ENCODE assay signal across 16 mouse cellular contexts in the genomic region with DNA sequence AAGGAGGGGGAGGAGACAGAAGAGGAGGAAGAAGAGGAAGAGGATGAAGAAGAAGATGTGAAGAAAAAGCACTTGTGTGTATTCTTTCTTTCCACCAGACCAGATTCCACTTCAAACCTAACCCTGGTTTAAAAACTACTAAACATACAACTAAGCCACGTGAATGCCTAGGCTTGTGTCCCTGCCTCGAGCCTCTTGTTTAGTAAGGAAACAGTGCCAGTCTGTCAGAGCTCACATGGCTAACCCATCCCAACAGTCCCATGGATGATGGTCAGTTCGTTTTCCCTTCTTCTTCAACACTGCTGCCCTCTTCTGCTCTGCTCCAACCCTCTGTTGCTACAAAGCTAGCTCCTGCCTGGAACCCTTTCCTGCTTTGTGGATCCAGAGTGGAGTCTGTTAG.
"Had no signal": no experiment of that assay in that cellular context is flagged by ENCODE, and none has a peak within 500 bp of the region (broad histone marks: within the 10 kb centered on the region; RNA-seq: fewer than 3 reads in every experiment).

No protein-coding gene starts in this region.

- ATAC-seq: midbrain, embryonic 13.5 days; midbrain, embryonic 15.5 days had no signal

- H3K27me3 ChIP-seq: midbrain, embryonic 13.5 days; midbrain, embryonic 15.5 days; neural tube, embryonic 12.5 days had no signal

- H3K9ac ChIP-seq: liver, embryonic 14.5 days; lung, embryonic 14.5 days; midbrain, embryonic 13.5 days; midbrain, embryonic 15.5 days; neural tube, embryonic 12.5 days had no signal

- H3K9me3 ChIP-seq: midbrain, embryonic 13.5 days; midbrain, embryonic 15.5 days; neural tube, embryonic 12.5 days had no signal

- DNase-seq: lung, adult 18-20 months; lung, embryonic 14.5 days; lung, postnatal 14 days; lung, postnatal 36 days; right cerebral cortex, postnatal 14 days; spleen, adult 18-20 months; thymus, adult 2 months; thymus, postnatal 25 days; thymus, postnatal 4 days had no signal

- H3K27ac ChIP-seq: liver, embryonic 14.5 days; macrophage; midbrain, embryonic 13.5 days; midbrain, embryonic 15.5 days; neural tube, embryonic 12.5 days had no signal

- H3K36me3 ChIP-seq: midbrain, embryonic 13.5 days; midbrain, embryonic 15.5 days; neural tube, embryonic 12.5 days had no signal

- H3K4me2 ChIP-seq: lung, embryonic 14.5 days; midbrain, embryonic 11.5 days; midbrain, embryonic 13.5 days; midbrain, embryonic 15.5 days; neural tube, embryonic 12.5 days had no signal

- H3K4me3 ChIP-seq: megakaryocyte, embryonic 14.5 days; midbrain, embryonic 13.5 days; midbrain, embryonic 15.5 days; neural tube, embryonic 12.5 days had no signal
